Mouse (Mus musculus) limb, embryonic 14.5 days (tissue): Measurements from ENCODE around the gene Acpp. TPM values are rescaled to one million over a fixed set of nuclear protein-coding genes. Genes with fewer than 3 reads are reported as not detected.

Experiments
- ATAC-seq: fragments of 200-750 bp; cut with Nextera tagmentation; 2 replicates; pipeline ENCODE4 v1.8.0; 2017; ENCODE audit warnings: low read depth, moderate number of reproducible peaks, moderate TSS enrichment; ENCODE audit not compliant: low FRiP score
- DNase-seq: peaks from one replicate; pipeline ENCODE4 v3.0.0-alpha.2; 2015; ENCODE audit warnings: low spot score
- H3K27ac ChIP-seq: fragments of 300-500 bp; sonication (generic); replicated peaks from 2 replicates; pipeline ENCODE4 v1.5.1; 2014; ENCODE audit warnings: low read depth, mild to moderate bottlenecking, low read length, moderate library complexity, mixed read lengths
- H3K27me3 ChIP-seq: fragments of 300-500 bp; sonication (generic); 2 replicates; pipeline ENCODE4 v1.6.1; 2014; ENCODE audit warnings: low read length, mixed read lengths; ENCODE audit not compliant: control insufficient read depth, insufficient read depth
- H3K36me3 ChIP-seq: fragments of 300-500 bp; sonication (generic); 2 replicates; pipeline ENCODE4 v1.6.1; 2014; ENCODE audit warnings: mild to moderate bottlenecking, low read length, moderate library complexity, mixed read lengths; ENCODE audit not compliant: control insufficient read depth, insufficient read depth
- H3K4me1 ChIP-seq: fragments of 300-500 bp; sonication (generic); 2 replicates; pipeline ENCODE4 v1.6.1; 2014; ENCODE audit warnings: antibody characterized with exemption, low read length, mixed read lengths; ENCODE audit not compliant: control insufficient read depth, insufficient read depth
- H3K4me2 ChIP-seq: fragments of 300-500 bp; sonication (generic); replicated peaks from 2 replicates; pipeline ENCODE4 v1.6.1; 2014; ENCODE audit warnings: low read depth, mild to moderate bottlenecking, low read length, moderate library complexity; ENCODE audit not compliant: severe bottlenecking
- H3K4me3 ChIP-seq: fragments of 300-500 bp; sonication (generic); replicated peaks from 2 replicates; pipeline ENCODE4 v1.5.1; 2014; ENCODE audit warnings: low read length
- H3K9ac ChIP-seq: fragments of 300-500 bp; sonication (generic); 2 replicates; pipeline ENCODE4 v1.6.1; 2014; ENCODE audit warnings: mild to moderate bottlenecking, low read depth, low read length, moderate library complexity; ENCODE audit not compliant: severe bottlenecking
- H3K9me3 ChIP-seq: fragments of 300-500 bp; sonication (generic); 2 replicates; pipeline ENCODE4 v1.6.1; 2016; ENCODE audit warnings: low read length; ENCODE audit not compliant: control insufficient read depth
- POLR2A ChIP-seq: fragments of 200-500 bp; IDR thresholded peaks from 2 replicates; pipeline ENCODE4 v1.8.0; 2012; ENCODE audit warnings: inconsistent platforms, mild to moderate bottlenecking, moderate library complexity, borderline replicate concordance; ENCODE audit not compliant: insufficient read depth, insufficient read length; ENCODE audit errors: extremely low read depth
- WGBS: fragments of 180-500 bp; shearing (Covaris S2); extraction: QIAGEN DNeasy Blood & Tissue Kit; methylation state at CpG from one replicate; pipeline ENCODE4 v1.1.7; 2014; 5-methylcytosine and 5-hydroxymethylcytosine counted together
- polyA plus RNA-seq, 2 experiments: library from polyadenylated mRNA; depleted of rRNA in 1 of 2; stranded (reverse) in 1 of 2; unstranded in 1 of 2; fragments of >200 nt; fragmentation: Nextera tagmentation in 1 of 2; extraction: Ambion mirVana in 1 of 2; gene quantifications; 2 replicates each; pipeline versions ENCODE4 v1.2.1 to v1.2.3; 2012 to 2014

Acpp gene
- polyA plus RNA-seq, 2 experiments, result 1.7 to 2.7 TPM

GRCm38 (mm10) chr9:104239076-104239475 lies 98.5 kb downstream of the Acpp start:
- Histone ChIP-seq H3K9ac (no peak overlapping the region), H3K27ac (no peak overlapping the region), H3K27me3 (no peaks in the 10 kb centered on the region), H3K4me2 (no peak overlapping the region), H3K4me1 (no peaks in the 10 kb centered on the region), H3K36me3 (peaks cover 41% of the 10 kb centered on the region), H3K9me3 (no peaks in the 10 kb centered on the region), H3K4me3 (no peak overlapping the region)
- WGBS, result 88% methylated on average over 8 of the region's 8 CpGs
- TF ChIP-seq POLR2A, result no peak
- ATAC-seq (no peak), DNase-seq (no peak)

Other genes with a start within 250 kb of the Acpp start
- 2.2 and 2.8 TPM in 2 replicates for gene Ackr4, start 210.8 kb downstream of the Acpp start, polyA plus RNA-seq (2012; rRNA removed)
- 2.8 and 3.0 TPM in 2 replicates for gene Ackr4, start 210.8 kb downstream of the Acpp start, polyA plus RNA-seq (2014; fragmentation: Nextera tagmentation; extraction: Ambion mirVana)
- 64.3 TPM in 2 replicates for gene Dnajc13, start 74.8 kb downstream of the Acpp start, polyA plus RNA-seq (2012; rRNA removed)
- 30.2 and 34.9 TPM in 2 replicates for gene Dnajc13, start 74.8 kb downstream of the Acpp start, polyA plus RNA-seq (2014; fragmentation: Nextera tagmentation; extraction: Ambion mirVana)
- gene Cpne4, start 209.5 kb upstream of the Acpp start, polyA plus RNA-seq (2012; rRNA removed), result 0.13 and 0.19 TPM in 2 replicates
- 0.22 and 0.32 TPM in 2 replicates for gene Cpne4, start 209.5 kb upstream of the Acpp start, polyA plus RNA-seq (2014; fragmentation: Nextera tagmentation; extraction: Ambion mirVana)